Mouse (Mus musculus) retina, postnatal 1 day (tissue): ENCODE measurements around the gene Lrmda.

Experiments
- DNase-seq: peaks from one replicate; pipeline ENCODE4 v3.0.0-alpha.2; 2012

Lrmda gene

GRCm38 (mm10) chr14:23014747-23015286 is 995.3 kb downstream of the Lrmda start:
- peak; percentile 47 for DNase-seq

- no peak for DNase-seq
Measured at GRCm38 (mm10) chr14:23015321-23016067, 996.0 kb downstream of the Lrmda start.

GRCm38 (mm10) chr14:23016068-23016611 is 996.6 kb downstream of the Lrmda start:
- no peak for DNase-seq

GRCm38 (mm10) chr14:23041002-23041401 is 1021.5 kb downstream of the Lrmda start:
- DNase-seq, result no peak

- no peak for DNase-seq
Measured at GRCm38 (mm10) chr14:23045322-23045721, 1025.8 kb downstream of the Lrmda start.

GRCm38 (mm10) chr14:23046330-23046729 is 1026.8 kb downstream of the Lrmda start:
- peak; percentile 82 for DNase-seq

- DNase-seq, result no peak
Measured at GRCm38 (mm10) chr14:23051441-23051840, 1031.9 kb downstream of the Lrmda start.

- DNase-seq, result peak; percentile 38
Measured at GRCm38 (mm10) chr14:23052833-23053592, 1033.5 kb downstream of the Lrmda start.

- DNase-seq, result no peak
Measured at GRCm38 (mm10) chr14:23057228-23057976, 1037.9 kb downstream of the Lrmda start.

- no peak for DNase-seq
Measured at GRCm38 (mm10) chr14:23057987-23058386, 1038.5 kb downstream of the Lrmda start.

- peak; percentile 25 for DNase-seq
Measured at GRCm38 (mm10) chr14:23078719-23079118, 1059.2 kb downstream of the Lrmda start.

GRCm38 (mm10) chr14:23084241-23084773 is 1064.8 kb downstream of the Lrmda start:
- no peak for DNase-seq

- DNase-seq, result no peak
Measured at GRCm38 (mm10) chr14:23084797-23085196, 1065.3 kb downstream of the Lrmda start.

GRCm38 (mm10) chr14:23093306-23093705 is 1073.8 kb downstream of the Lrmda start:
- DNase-seq, result no peak

- DNase-seq, result peak; percentile 10
Measured at GRCm38 (mm10) chr14:23094546-23095157, 1075.1 kb downstream of the Lrmda start.

GRCm38 (mm10) chr14:23095158-23096016 is 1075.9 kb downstream of the Lrmda start:
- peak; percentile 5 for DNase-seq

GRCm38 (mm10) chr14:23096017-23096336 is 1076.5 kb downstream of the Lrmda start:
- DNase-seq, result peak; percentile 42

- DNase-seq, result no peak
Measured at GRCm38 (mm10) chr14:23096405-23096804, 1076.9 kb downstream of the Lrmda start.
